Mouse (Mus musculus) liver, adult 2 months (tissue): ENCODE measurements around the gene Cnp. TPM values are rescaled to one million over a fixed set of nuclear protein-coding genes. Genes with fewer than 3 reads are reported as not detected.
A peak's percentile ranks its signal among the peaks of the same experiment; 100 is the strongest.

ENCODE experiments used
- DNase-seq: peaks from one replicate; pipeline ENCODE4 v3.0.0-alpha.2; 2011; ENCODE audit warnings: low read depth, low spot score; ENCODE audit errors: extremely low read depth
- H3K27ac ChIP-seq: fragments of 200-500 bp; replicated peaks from 2 replicates; pipeline ENCODE4 v1.5.1; 2012; ENCODE audit warnings: low read depth, mild to moderate bottlenecking, control low read depth, inconsistent platforms, low read length; ENCODE audit not compliant: insufficient read depth
- H3K27me3 ChIP-seq: fragments of 200-500 bp; 2 replicates; pipeline ENCODE4 v1.6.1; 2012; ENCODE audit warnings: mild to moderate bottlenecking, moderate library complexity, low read length, inconsistent platforms; ENCODE audit not compliant: control insufficient read depth, insufficient read depth
- H3K36me3 ChIP-seq: fragments of 200-500 bp; 2 replicates; pipeline ENCODE4 v1.6.1; 2012; ENCODE audit warnings: low read length, inconsistent platforms; ENCODE audit not compliant: control insufficient read depth, insufficient read depth
- H3K4me1 ChIP-seq: fragments of 200-500 bp; 2 replicates; pipeline ENCODE4 v1.6.1; 2011; ENCODE audit warnings: low read length; ENCODE audit not compliant: control insufficient read depth, insufficient read depth
- H3K4me3 ChIP-seq: fragments of 200-500 bp; 2 replicates; pipeline ENCODE4 v1.5.1; 2011; ENCODE audit warnings: low read depth, mild to moderate bottlenecking, control low read depth, low read length, moderate library complexity; ENCODE audit not compliant: insufficient read depth
- H3K79me2 ChIP-seq: fragments of 200-500 bp; 2 replicates; pipeline ENCODE4 v1.6.1; 2012; ENCODE audit warnings: inconsistent platforms, mild to moderate bottlenecking, low read length, moderate library complexity; ENCODE audit not compliant: control insufficient read depth, insufficient read depth
- H3K9ac ChIP-seq: fragments of 200-500 bp; 2 replicates; pipeline ENCODE4 v1.6.1; 2012; ENCODE audit warnings: low read depth, mild to moderate bottlenecking, control low read depth, inconsistent platforms, low read length
- CTCF ChIP-seq: fragments of 200-500 bp; IDR thresholded peaks from 2 replicates; pipeline ENCODE4 v1.5.1; 2011; ENCODE audit warnings: low read depth, low read length, control low read depth
- POLR2A ChIP-seq: fragments of 200-500 bp; IDR thresholded peaks from 2 replicates; pipeline ENCODE4 v1.6.1; 2011; ENCODE audit warnings: low read length, control low read depth; ENCODE audit not compliant: insufficient read depth; ENCODE audit errors: extremely low read depth
- WGBS: fragments of 180-500 bp; shearing (Covaris S2); methylation state at CpG from one replicate; pipeline ENCODE4 v1.1.7; 2018; 5-methylcytosine and 5-hydroxymethylcytosine counted together
- polyA plus RNA-seq: library from polyadenylated mRNA; depleted of rRNA; stranded (reverse); fragments of >200 nt; gene quantifications from 2 replicates; pipeline ENCODE4 v1.2.3, GENCODE M21; 2012
- total RNA-seq: library from RNA; depleted of rRNA; stranded (reverse); fragments of >200 nt; gene quantifications from 2 replicates; pipeline ENCODE4 v1.2.3, GENCODE M21; 2014

Cnp gene
- total and polyA plus RNA-seq, 2 experiments: 11.6 to 17.3 TPM

- DNase-seq: peak; percentile 84
- H3K79me2 ChIP-seq: peaks cover 12% of the 10 kb centered on the region; the same call in 1 of the 2 replicates
These were observed 48.0 kb downstream of the Cnp start for GRCm38 (mm10) chr11:100622714-100623113.

GRCm38 (mm10) chr11:100623867-100624266 lies 49.2 kb downstream of the Cnp start:
- peaks cover 9% of the 10 kb centered on the region; the same call in 1 of the 2 replicates for H3K4me1 ChIP-seq
- H3K27ac ChIP-seq: peak overlapping the region; percentile 55
- H3K27me3 ChIP-seq: no peaks in the 10 kb centered on the region
- H3K36me3 ChIP-seq: no peaks in the 10 kb centered on the region; the same call in 1 of the 2 replicates
- H3K4me3 ChIP-seq: peak overlapping the region; percentile 26
- H3K79me2 ChIP-seq: peaks cover 5% of the 10 kb centered on the region; the same call in 1 of the 2 replicates
- WGBS: 29% methylated on average over 5 of the region's 5 CpGs
- peak; percentile 84 for DNase-seq
- peak overlapping the region; percentile 55 for H3K9ac ChIP-seq
- TF ChIP-seq POLR2A (no peak), CTCF (no peak)

More at GRCm38 (mm10) chr11:100622714-100623113, 48.0 kb downstream of the Cnp start:
- no peaks in the 10 kb centered on the region for H3K27me3 ChIP-seq
- H3K27ac ChIP-seq: peak overlapping the region; percentile 91
- TF ChIP-seq POLR2A: peak; percentile 83
- peak; percentile 87 for TF ChIP-seq CTCF
- peak overlapping the region; percentile 87 for H3K9ac ChIP-seq
- WGBS: 1% methylated on average over 24 of the region's 24 CpGs
- peaks cover 11% of the 10 kb centered on the region; the same call in 1 of the 2 replicates for H3K4me1 ChIP-seq
- no peaks in the 10 kb centered on the region; the same call in 1 of the 2 replicates for H3K36me3 ChIP-seq
- peak overlapping the region; percentile 88 for H3K4me3 ChIP-seq

GRCm38 (mm10) chr11:100625754-100626700 lies 51.3 kb downstream of the Cnp start:
- Histone ChIP-seq H3K27me3 (no peaks in the 10 kb centered on the region), H3K27ac (peak overlapping the region; percentile 12; the same call in 1 of the 2 replicates), H3K4me3 (no peak overlapping the region), H3K79me2 (no peaks in the 10 kb centered on the region), H3K9ac (no peak overlapping the region), H3K36me3 (no peaks in the 10 kb centered on the region; the same call in 1 of the 2 replicates), H3K4me1 (peaks cover 9% of the 10 kb centered on the region; the same call in 1 of the 2 replicates)
- no peak for DNase-seq
- TF ChIP-seq POLR2A (no peak), CTCF (no peak)
- WGBS: 85% methylated on average over 23 of the region's 23 CpGs

GRCm38 (mm10) chr11:100626701-100627195 lies 52.0 kb downstream of the Cnp start:
- Histone ChIP-seq H3K79me2 (no peaks in the 10 kb centered on the region), H3K36me3 (no peaks in the 10 kb centered on the region; the same call in 1 of the 2 replicates), H3K27me3 (no peaks in the 10 kb centered on the region), H3K27ac (peak overlapping the region; percentile 40; the same call in 1 of the 2 replicates), H3K9ac (0 out of 2 replicates have a peak overlapping the region, but pooled peaks have one; percentile 15), H3K4me3 (no peak overlapping the region), H3K4me1 (peaks cover 9% of the 10 kb centered on the region; the same call in 1 of the 2 replicates)
- WGBS: 26% methylated on average over 9 of the region's 9 CpGs
- DNase-seq: peak; percentile 77
- TF ChIP-seq POLR2A: no peak
- peak; percentile 90 for TF ChIP-seq CTCF

- Histone ChIP-seq H3K79me2 (no peaks in the 10 kb centered on the region), H3K4me3 (no peak overlapping the region), H3K36me3 (no peaks in the 10 kb centered on the region; the same call in 1 of the 2 replicates), H3K9ac (no peak overlapping the region), H3K27me3 (no peaks in the 10 kb centered on the region), H3K27ac (no peak overlapping the region), H3K4me1 (peaks cover 6% of the 10 kb centered on the region; the same call in 1 of the 2 replicates)
- TF ChIP-seq POLR2A (no peak), CTCF (no peak)
- WGBS: 93% methylated on average over 5 of the region's 5 CpGs
- DNase-seq: no peak
These were observed 53.4 kb downstream of the Cnp start for GRCm38 (mm10) chr11:100628056-100628455.
